Mouse (Mus musculus) forebrain, embryonic 16.5 days (tissue): ENCODE data around the gene Chrne. TPM values are rescaled to one million over a fixed set of nuclear protein-coding genes. Genes with fewer than 3 reads are reported as not detected.
"Not testable (repeated sequence)": the region's sequence is repeated elsewhere in the genome, so short reads cannot be mapped to it uniquely, and the experiment has no call there.

ENCODE experiments used
- ATAC-seq: fragments of 200-750 bp; cut with Nextera tagmentation; 2 replicates; pipeline ENCODE4 v1.8.0; 2017; ENCODE audit warnings: mild to moderate bottlenecking, moderate library complexity
- H3K27ac ChIP-seq: fragments of 300-500 bp; sonication (generic); 2 replicates; pipeline ENCODE4 v1.5.1; 2014; ENCODE audit warnings: low read length, control low read depth
- H3K27me3 ChIP-seq: fragments of 300-500 bp; sonication (generic); replicated peaks from 2 replicates; pipeline ENCODE4 v1.6.1; 2014; ENCODE audit warnings: low read length; ENCODE audit not compliant: control insufficient read depth, insufficient read depth
- H3K36me3 ChIP-seq: fragments of 300-500 bp; sonication (generic); 2 replicates; pipeline ENCODE4 v1.6.1; 2014; ENCODE audit not compliant: control insufficient read depth, insufficient read depth
- H3K4me1 ChIP-seq: fragments of 300-500 bp; sonication (generic); replicated peaks from 2 replicates; pipeline ENCODE4 v1.6.1; 2014; ENCODE audit warnings: low read length; ENCODE audit not compliant: control insufficient read depth, insufficient read depth
- H3K4me2 ChIP-seq: fragments of 300-500 bp; sonication (generic); 2 replicates; pipeline ENCODE4 v1.6.1; 2014; ENCODE audit warnings: mild to moderate bottlenecking, low read length, control low read depth
- H3K4me3 ChIP-seq: fragments of 300-500 bp; sonication (generic); replicated peaks from 2 replicates; pipeline ENCODE4 v1.5.1; 2014; ENCODE audit warnings: mild to moderate bottlenecking, low read length, control low read depth
- H3K9ac ChIP-seq: fragments of 300-500 bp; sonication (generic); replicated peaks from 2 replicates; pipeline ENCODE4 v1.6.1; 2014; ENCODE audit warnings: low read depth, low read length, control low read depth
- H3K9me3 ChIP-seq: fragments of 300-500 bp; sonication (generic); 2 replicates; pipeline ENCODE4 v1.6.1; 2016; ENCODE audit warnings: low read length; ENCODE audit not compliant: control insufficient read depth
- WGBS: fragments of 180-500 bp; shearing (Covaris S2); extraction: QIAGEN DNeasy Blood & Tissue Kit; methylation state at CpG from one replicate; pipeline ENCODE4 v1.1.7; 2014; 5-methylcytosine and 5-hydroxymethylcytosine counted together
- polyA plus RNA-seq: library from polyadenylated mRNA; unstranded; fragments of >200 nt; fragmentation: Nextera tagmentation; extraction: Ambion mirVana; gene quantifications from 2 replicates; pipeline ENCODE4 v1.2.1, GENCODE M21; 2015

The Chrne gene
- polyA plus RNA-seq, 1 experiment from 2014 or later, result 0.39 TPM

DNA sequence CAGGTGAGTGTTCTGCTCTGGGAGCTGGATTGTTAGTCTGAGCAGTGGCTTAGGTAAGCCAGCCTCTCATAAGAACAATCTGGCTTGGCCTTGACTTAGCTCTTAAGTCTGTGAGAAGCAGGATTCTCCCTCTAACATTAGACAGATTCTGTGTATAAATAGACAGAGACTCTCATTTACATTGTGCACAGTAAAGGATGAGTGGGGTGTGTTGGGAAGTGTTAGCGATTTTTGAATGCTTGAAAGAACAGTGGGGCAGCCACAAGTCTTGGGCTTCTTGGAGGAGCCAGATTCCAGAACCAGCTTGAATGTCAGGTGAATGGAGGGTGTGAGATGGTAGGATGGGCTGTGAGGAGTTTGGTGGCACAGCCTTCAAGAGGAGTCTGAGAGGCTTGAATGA lies 47.4 kb downstream of the Chrne start:
- H3K36me3 ChIP-seq, result no peaks in the 10 kb centered on the region
- H3K4me1 ChIP-seq, result peaks cover 8% of the 10 kb centered on the region; the same call in 1 of the 2 replicates
- no peak overlapping the region for H3K4me3 ChIP-seq
- H3K27ac ChIP-seq, result no peak overlapping the region
- no peaks in the 10 kb centered on the region for H3K27me3 ChIP-seq
- no peak for ATAC-seq
- H3K4me2 ChIP-seq, result no peak overlapping the region
- no peaks in the 10 kb centered on the region for H3K9me3 ChIP-seq
- no peak overlapping the region for H3K9ac ChIP-seq
- 89% methylated on average over 1 of the region's 1 CpGs for WGBS

- H3K4me3 ChIP-seq, ATAC-seq, H3K9me3 ChIP-seq, H3K27ac ChIP-seq, H3K27me3 ChIP-seq, H3K9ac ChIP-seq, H3K4me2 ChIP-seq, H3K4me1 ChIP-seq, H3K36me3 ChIP-seq: not testable (repeated sequence)
- WGBS, result 97% methylated on average over 1 of the region's 1 CpGs
These were observed 48.4 kb downstream of the Chrne start for GRCm38 (mm10) chr11:70570614-70571013.

- Histone ChIP-seq H3K27ac (no peak overlapping the region), H3K4me2 (no peak overlapping the region), H3K4me3 (no peak overlapping the region), H3K9me3 (no peaks in the 10 kb centered on the region), H3K27me3 (no peaks in the 10 kb centered on the region), H3K9ac (no peak overlapping the region), H3K36me3 (no peaks in the 10 kb centered on the region), H3K4me1 (peaks cover 27% of the 10 kb centered on the region)
- ATAC-seq, result no peak
- 70% methylated on average over 7 of the region's 7 CpGs for WGBS
These were observed 52.4 kb downstream of the Chrne start for GRCm38 (mm10) chr11:70566586-70566985.

Other genes with a start within 250 kb of the Chrne start
- 35.6 and 38.5 TPM in 2 replicates for gene Pelp1, start 209.2 kb downstream of the Chrne start, polyA plus RNA-seq
- 36.0 and 51.2 TPM in 2 replicates for gene Arrb2, start 186.6 kb downstream of the Chrne start, polyA plus RNA-seq
- gene Med11, start 167.3 kb downstream of the Chrne start, polyA plus RNA-seq, result 39.8 and 46.0 TPM in 2 replicates
- gene Zmynd15, start 159.8 kb downstream of the Chrne start, polyA plus RNA-seq, result 0.46 and 0.90 TPM in 2 replicates
- 1.7 and 2.0 TPM in 2 replicates for gene Cxcl16, start 159.2 kb downstream of the Chrne start, polyA plus RNA-seq
- gene Tm4sf5, start 114.0 kb downstream of the Chrne start, polyA plus RNA-seq, result 0.66 and 3.4 TPM in 2 replicates
- not detected in 2 replicates for gene Vmo1, start 104.6 kb downstream of the Chrne start, polyA plus RNA-seq
- 0.18 TPM in 1 of 2 replicates, not detected in the other for gene Gltpd2, start 100.0 kb downstream of the Chrne start, polyA plus RNA-seq
- 713 and 749 TPM in 2 replicates for gene Psmb6, start 93.8 kb downstream of the Chrne start, polyA plus RNA-seq
- gene Gm40193, start 86.3 kb downstream of the Chrne start, polyA plus RNA-seq, result not detected in 2 replicates
- gene Pld2, start 79.2 kb downstream of the Chrne start, polyA plus RNA-seq, result 8.8 and 9.0 TPM in 2 replicates
- gene Mink1, start 56.3 kb downstream of the Chrne start, polyA plus RNA-seq, result 13.8 and 17.5 TPM in 2 replicates
- gene 4930544D05Rik, start 3.4 kb downstream of the Chrne start, polyA plus RNA-seq, result not detected in 2 replicates
- gene Gp1ba, start 19.9 kb upstream of the Chrne start, polyA plus RNA-seq, result 0.15 and 0.17 TPM in 2 replicates
- 133 and 135 TPM in 2 replicates for gene Rnf167, start 28.0 kb upstream of the Chrne start, polyA plus RNA-seq
- 159 and 174 TPM in 2 replicates for gene Slc25a11, start 28.3 kb upstream of the Chrne start, polyA plus RNA-seq
- gene Pfn1, start 35.4 kb upstream of the Chrne start, polyA plus RNA-seq, result 642 and 656 TPM in 2 replicates
- gene Eno3, start 38.0 kb upstream of the Chrne start, polyA plus RNA-seq, result 6.5 and 8.2 TPM in 2 replicates
- 119 and 146 TPM in 2 replicates for gene Spag7, start 50.2 kb upstream of the Chrne start, polyA plus RNA-seq
- 17.2 and 21.3 TPM in 2 replicates for gene Camta2, start 68.9 kb upstream of the Chrne start, polyA plus RNA-seq
- gene Inca1, start 80.9 kb upstream of the Chrne start, polyA plus RNA-seq, result 0.61 and 1.3 TPM in 2 replicates
- gene Kif1c, start 81.3 kb upstream of the Chrne start, polyA plus RNA-seq, result 1.4 and 1.5 TPM in 2 replicates
- 18.2 and 18.9 TPM in 2 replicates for gene Zfp3, start 145.0 kb upstream of the Chrne start, polyA plus RNA-seq
- not detected in 2 replicates for gene Scimp, start 193.4 kb upstream of the Chrne start, polyA plus RNA-seq
- 77.9 and 82.8 TPM in 2 replicates for gene Rabep1, start 225.6 kb upstream of the Chrne start, polyA plus RNA-seq